Mouse (Mus musculus) intestine, embryonic 14.5 days (tissue): ENCODE measurements at regions not wholly inside any gene's neighbourhood (a gene's known extent, or its start where the extent isn't known, plus 50 kb on each side); places are given as distances from the start of the nearest gene placed in this dataset.

ENCODE experiments used
- ATAC-seq: fragments of 200-750 bp; cut with Nextera tagmentation; replicated peaks from 2 replicates; pipeline ENCODE4 v1.8.0; 2017; ENCODE audit warnings: low read depth, moderate number of reproducible peaks, moderate TSS enrichment, moderate library complexity; ENCODE audit not compliant: low FRiP score, low TSS enrichment
- DNase-seq: peaks from one replicate; pipeline ENCODE4 v3.0.0-alpha.2; 2018; ENCODE audit warnings: low spot score
- H3K27ac ChIP-seq: fragments of 300-500 bp; sonication (generic); 2 replicates; pipeline ENCODE4 v1.5.1; 2014; ENCODE audit warnings: low read depth, mild to moderate bottlenecking, control low read depth
- H3K27me3 ChIP-seq: fragments of 300-500 bp; sonication (generic); replicated peaks from 2 replicates; pipeline ENCODE4 v1.6.1; 2014; ENCODE audit warnings: low read length, control low read depth; ENCODE audit not compliant: control insufficient read depth, insufficient read depth
- H3K36me3 ChIP-seq: fragments of 300-500 bp; sonication (generic); 2 replicates; pipeline ENCODE4 v1.6.1; 2014; ENCODE audit warnings: low read length, control low read depth; ENCODE audit not compliant: control insufficient read depth, insufficient read depth
- H3K4me1 ChIP-seq: fragments of 300-500 bp; sonication (generic); replicated peaks from 2 replicates; pipeline ENCODE4 v1.6.1; 2014; ENCODE audit warnings: low read length, control low read depth, mixed read lengths; ENCODE audit not compliant: control insufficient read depth, insufficient read depth
- H3K4me2 ChIP-seq: fragments of 300-500 bp; sonication (generic); 2 replicates; pipeline ENCODE4 v1.6.1; 2014; ENCODE audit warnings: low read length
- H3K4me3 ChIP-seq: fragments of 300-500 bp; sonication (generic); 2 replicates; pipeline ENCODE4 v1.5.1; 2014; ENCODE audit warnings: low read depth, low read length, control low read depth, mixed read lengths
- H3K9ac ChIP-seq: fragments of 300-500 bp; sonication (generic); 2 replicates; pipeline ENCODE4 v1.6.1; 2014; ENCODE audit warnings: mild to moderate bottlenecking, low read length
- H3K9me3 ChIP-seq: fragments of 300-500 bp; sonication (generic); 2 replicates; pipeline ENCODE4 v1.6.1; 2016; ENCODE audit warnings: low read length, control low read depth; ENCODE audit not compliant: control insufficient read depth
- WGBS: fragments of 180-500 bp; shearing (Covaris S2); extraction: QIAGEN DNeasy Blood & Tissue Kit; methylation state at CpG from one replicate; pipeline ENCODE4 v1.1.7; 2014; 5-methylcytosine and 5-hydroxymethylcytosine counted together

DNA sequence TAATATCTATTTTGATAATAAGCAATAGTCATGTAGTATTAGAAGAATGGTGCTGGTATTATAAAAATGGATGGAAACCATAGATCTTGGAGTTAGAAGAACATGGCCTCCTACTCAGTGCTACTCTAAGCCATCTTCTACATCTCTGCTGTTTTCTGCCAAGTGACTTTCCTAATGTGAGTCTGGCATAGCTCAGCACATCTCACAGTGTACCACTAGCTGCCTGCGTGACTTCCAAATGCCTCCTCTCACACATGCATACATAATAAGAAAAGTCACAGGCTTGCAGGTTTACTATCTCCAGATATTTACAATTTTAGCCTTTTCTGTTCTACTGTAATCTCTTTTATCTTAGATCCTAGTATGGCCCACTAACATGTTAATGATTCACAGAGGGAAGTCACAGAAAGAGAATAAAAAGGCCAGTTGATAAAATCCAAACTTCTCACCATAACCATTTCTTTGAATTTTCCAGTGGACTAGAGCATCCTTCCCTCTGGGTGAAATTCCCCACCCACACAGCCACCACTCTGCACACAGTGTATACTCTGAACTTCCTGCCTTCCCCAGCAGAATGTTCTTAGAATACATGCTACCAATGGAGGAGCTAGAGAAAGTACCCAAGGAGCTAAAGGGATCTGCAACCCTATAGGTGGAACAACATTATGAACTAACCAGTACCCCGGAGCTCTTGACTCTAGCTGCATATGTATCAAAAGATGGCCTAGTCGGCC is 717.5 kb upstream of the Igfbp3 start:
- Histone ChIP-seq H3K4me3 (no peak overlapping the region), H3K9me3 (peaks cover 3% of the 10 kb centered on the region; the same call in 1 of the 2 replicates), H3K27ac (no peak overlapping the region), H3K9ac (no peak overlapping the region), H3K4me2 (no peak overlapping the region), H3K36me3 (no peaks in the 10 kb centered on the region), H3K27me3 (no peaks in the 10 kb centered on the region), H3K4me1 (no peaks in the 10 kb centered on the region)
- no peak for ATAC-seq
- DNase-seq, result no peak
- WGBS, result 93% methylated on average over 2 of the region's 3 CpGs

DNA sequence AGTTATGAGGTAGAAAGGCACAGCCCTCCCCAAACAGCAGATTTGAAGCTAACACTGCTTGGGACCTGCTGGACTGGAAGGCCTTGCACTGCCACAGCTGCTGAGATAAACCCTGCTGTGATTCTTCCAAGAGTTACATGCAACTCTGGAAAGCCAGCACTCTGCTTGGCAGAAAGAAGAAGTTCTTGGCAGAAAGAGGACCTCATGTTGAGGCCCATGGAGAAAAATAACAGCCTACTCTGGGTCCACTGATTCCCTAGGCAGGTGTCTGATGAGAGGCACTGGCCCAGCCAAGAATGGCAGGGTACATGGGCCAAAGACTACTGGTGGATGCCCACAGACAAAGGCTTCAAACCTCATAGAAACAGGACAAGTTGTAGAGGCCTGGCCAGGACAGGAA is 714.0 kb upstream of the Igfbp3 start:
- ATAC-seq (no peak), DNase-seq (no peak)
- no peaks in the 10 kb centered on the region for H3K36me3 ChIP-seq

GRCm38 (mm10) chr11:7912036-7912435 is 698.3 kb upstream of the Igfbp3 start:
- H3K4me1 ChIP-seq, result no peaks in the 10 kb centered on the region
- no peaks in the 10 kb centered on the region for H3K27me3 ChIP-seq
- WGBS, result 75% methylated on average over 3 of the region's 3 CpGs
- H3K9me3 ChIP-seq, result no peaks in the 10 kb centered on the region
- H3K4me3 ChIP-seq, result no peak overlapping the region
- no peak for DNase-seq
- H3K9ac ChIP-seq, result no peak overlapping the region
- H3K4me2 ChIP-seq, result no peak overlapping the region
- ATAC-seq, result no peak
- no peak overlapping the region for H3K27ac ChIP-seq
- H3K36me3 ChIP-seq, result no peaks in the 10 kb centered on the region

More for the DNA sequence above, 714.0 kb upstream of the Igfbp3 start:
- Histone ChIP-seq H3K9me3 (peaks cover 3% of the 10 kb centered on the region; the same call in 1 of the 2 replicates), H3K4me1 (no peaks in the 10 kb centered on the region), H3K4me3 (no peak overlapping the region), H3K9ac (no peak overlapping the region), H3K27ac (no peak overlapping the region), H3K27me3 (no peaks in the 10 kb centered on the region), H3K4me2 (no peak overlapping the region)

DNA sequence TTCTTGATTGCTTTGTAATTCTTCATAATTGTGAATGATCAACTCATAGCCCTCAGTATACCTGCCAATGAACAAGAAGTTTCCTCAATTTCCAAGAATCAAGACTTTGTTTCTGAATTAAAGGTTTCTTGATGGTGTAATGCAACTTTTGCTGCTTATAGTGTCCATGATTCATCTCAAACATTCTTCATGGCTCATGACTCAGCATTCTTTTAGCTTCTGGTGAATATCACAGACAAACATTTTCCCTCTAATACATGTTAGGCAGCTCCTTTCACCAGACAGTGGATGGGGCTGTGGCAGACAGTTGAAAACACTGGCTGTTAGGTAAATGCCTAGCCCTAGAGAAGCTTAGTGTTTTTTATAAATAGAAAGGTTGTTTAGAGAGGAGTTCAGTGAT is 686.5 kb upstream of the Igfbp3 start:
- ATAC-seq (no peak), DNase-seq (no peak)
- Histone ChIP-seq H3K36me3 (no peaks in the 10 kb centered on the region), H3K4me2 (no peak overlapping the region), H3K9me3 (no peaks in the 10 kb centered on the region), H3K9ac (no peak overlapping the region), H3K4me1 (no peaks in the 10 kb centered on the region), H3K27ac (no peak overlapping the region), H3K4me3 (no peak overlapping the region), H3K27me3 (no peaks in the 10 kb centered on the region)

- DNase-seq (no peak), ATAC-seq (no peak)
- H3K27ac ChIP-seq, result no peak overlapping the region
Measured at GRCm38 (mm10) chr11:7898204-7898603, 684.5 kb upstream of the Igfbp3 start.

DNA sequence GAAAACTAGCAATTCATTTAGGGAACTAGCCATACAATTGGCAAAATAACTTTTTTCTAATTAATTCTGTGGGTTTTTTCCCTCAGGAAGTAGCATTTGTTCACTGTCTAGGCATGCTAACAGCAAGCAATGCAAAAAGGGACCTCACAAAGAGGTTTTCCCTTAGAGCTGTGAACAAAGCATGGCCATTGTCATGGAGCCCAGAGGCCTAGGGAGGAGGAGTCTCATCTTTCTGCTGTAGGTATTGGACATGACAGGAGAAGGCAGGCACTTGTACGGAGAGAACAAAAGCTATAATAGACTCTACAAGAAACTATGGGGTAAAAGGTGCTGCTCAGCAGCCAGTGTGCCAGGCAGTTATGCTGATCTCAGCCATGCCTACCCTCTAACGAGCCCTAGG is 666.8 kb upstream of the Igfbp3 start:
- 77% methylated on average over 2 of the region's 2 CpGs for WGBS
- H3K4me2 ChIP-seq, result no peak overlapping the region
- no peaks in the 10 kb centered on the region for H3K9me3 ChIP-seq
- H3K4me3 ChIP-seq, result no peak overlapping the region
- H3K27me3 ChIP-seq, result no peaks in the 10 kb centered on the region
- no peaks in the 10 kb centered on the region for H3K36me3 ChIP-seq
- H3K9ac ChIP-seq, result no peak overlapping the region
- no peak for DNase-seq
- no peaks in the 10 kb centered on the region for H3K4me1 ChIP-seq
- no peak overlapping the region for H3K27ac ChIP-seq
- no peak for ATAC-seq

More at GRCm38 (mm10) chr11:7898204-7898603, 684.5 kb upstream of the Igfbp3 start:
- Histone ChIP-seq H3K9ac (no peak overlapping the region), H3K4me1 (no peaks in the 10 kb centered on the region), H3K4me2 (no peak overlapping the region), H3K9me3 (no peaks in the 10 kb centered on the region), H3K27me3 (no peaks in the 10 kb centered on the region), H3K36me3 (no peaks in the 10 kb centered on the region), H3K4me3 (no peak overlapping the region)
- whole genome bisulfite sequencing, result 68% methylated on average over 5 of the region's 5 CpGs

DNA sequence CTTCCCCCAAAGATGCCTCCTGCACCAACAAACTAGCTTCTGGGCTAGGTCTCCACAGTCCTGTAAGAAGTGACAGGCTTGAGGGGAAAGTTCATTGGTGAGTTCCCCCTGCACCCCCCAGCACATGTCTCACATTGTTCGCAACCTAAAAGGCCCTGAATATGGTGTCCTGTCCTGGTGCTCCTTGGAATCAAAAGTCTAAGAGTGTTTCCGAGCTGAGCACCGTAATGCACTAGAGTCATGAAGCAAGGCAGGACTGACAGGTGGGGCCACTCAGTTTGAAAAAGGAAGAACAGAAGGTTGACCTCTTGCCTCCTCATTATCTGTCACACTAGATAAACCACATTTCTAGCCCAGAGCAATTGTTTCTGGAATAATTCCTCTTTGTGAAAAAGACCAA is 650.4 kb upstream of the Igfbp3 start:
- H3K4me3 ChIP-seq, result no peak overlapping the region
- no peak overlapping the region for H3K9ac ChIP-seq
- no peaks in the 10 kb centered on the region for H3K9me3 ChIP-seq
- H3K27ac ChIP-seq, result no peak overlapping the region
- no peaks in the 10 kb centered on the region for H3K36me3 ChIP-seq
- H3K4me1 ChIP-seq, result no peaks in the 10 kb centered on the region
- no peak for DNase-seq
- no peak for ATAC-seq
- no peaks in the 10 kb centered on the region for H3K27me3 ChIP-seq
- no peak overlapping the region for H3K4me2 ChIP-seq
- WGBS, result 43% methylated on average over 3 of the region's 3 CpGs

- 63% methylated on average over 5 of the region's 5 CpGs for WGBS
- DNase-seq, result no peak
- no peak for ATAC-seq
- H3K4me2 ChIP-seq, result no peak overlapping the region
- no peaks in the 10 kb centered on the region for H3K27me3 ChIP-seq
- H3K9me3 ChIP-seq, result no peaks in the 10 kb centered on the region
- H3K36me3 ChIP-seq, result no peaks in the 10 kb centered on the region
- H3K4me1 ChIP-seq, result no peaks in the 10 kb centered on the region
- H3K9ac ChIP-seq, result no peak overlapping the region
- H3K4me3 ChIP-seq, result no peak overlapping the region
- no peak overlapping the region for H3K27ac ChIP-seq
Measured at GRCm38 (mm10) chr11:7863711-7864110, 650.0 kb upstream of the Igfbp3 start.

DNA sequence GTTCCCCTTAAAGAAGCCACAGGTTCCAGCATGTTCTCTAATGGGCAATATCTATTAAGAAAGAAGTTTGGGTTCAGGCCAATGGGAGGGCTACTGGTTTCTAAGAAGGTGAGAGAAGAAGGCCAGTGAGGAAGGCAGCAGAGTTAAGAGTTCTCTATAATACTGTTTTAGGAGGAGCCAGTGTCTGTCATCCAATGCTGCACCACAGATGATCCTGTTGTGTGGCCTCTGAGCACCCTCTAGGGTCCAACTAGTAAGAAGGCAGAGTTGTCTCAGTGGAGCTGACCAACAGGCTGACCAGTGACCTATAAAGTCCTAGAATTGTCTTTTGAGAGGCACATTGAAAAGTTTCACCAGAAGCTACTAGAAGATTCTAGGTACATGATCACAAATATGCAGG is 648.8 kb upstream of the Igfbp3 start:
- H3K27ac ChIP-seq, result no peak overlapping the region
- DNase-seq (no peak), ATAC-seq (no peak)
- H3K4me3 ChIP-seq, result no peak overlapping the region
- no peaks in the 10 kb centered on the region for H3K4me1 ChIP-seq
- no peaks in the 10 kb centered on the region for H3K27me3 ChIP-seq
- H3K9ac ChIP-seq, result no peak overlapping the region
- no peaks in the 10 kb centered on the region for H3K9me3 ChIP-seq
- H3K36me3 ChIP-seq, result no peaks in the 10 kb centered on the region
- no peak overlapping the region for H3K4me2 ChIP-seq
